Mouse (Mus musculus) frontal cortex, adult 2 months (tissue): ENCODE results near the gene Trpd52l3. TPM values are rescaled to one million over a fixed set of nuclear protein-coding genes. Genes with fewer than 3 reads are reported as not detected.
A peak's percentile ranks its signal among the peaks of the same experiment; 100 is the strongest.
"Not testable (repeated sequence)": the region's sequence is repeated elsewhere in the genome, so short reads cannot be mapped to it uniquely, and the experiment has no call there.

ENCODE experiments used
- DNase-seq, 2 experiments: peaks; one replicate each; pipeline ENCODE4 v3.0.0; 2022; ENCODE audit warnings: low spot score in 1 of 2; ENCODE audit errors: extremely low spot score in 1 of 2
- polyA plus RNA-seq: library from polyadenylated mRNA; depleted of rRNA; stranded (reverse); fragments of >200 nt; gene quantifications from 2 replicates; pipeline ENCODE4 v1.2.3, GENCODE M21; 2012; rRNA removed

The Trpd52l3 gene
- polyA plus RNA-seq = not detected in 2 replicates

GRCm38 (mm10) chr19:30003621-30004020 lies at the start of gene Trpd52l3:
TSS of gene Trpd52l3 (plus strand) at chr19:30003790.
- DNase-seq = no peak

GRCm38 (mm10) chr19:29953833-29954232 lies 49.8 kb upstream of the Trpd52l3 start:
- DNase-seq = no peak

GRCm38 (mm10) chr19:29955454-29955853 lies 48.1 kb upstream of the Trpd52l3 start:
- DNase-seq = no peak

- no peak for DNase-seq
These were observed 42.7 kb upstream of the Trpd52l3 start for GRCm38 (mm10) chr19:29960906-29961305.

- DNase-seq = no peak
These were observed 41.7 kb upstream of the Trpd52l3 start for GRCm38 (mm10) chr19:29961842-29962241.

GRCm38 (mm10) chr19:29963598-29964092 lies 39.9 kb upstream of the Trpd52l3 start:
- DNase-seq = no peak

GRCm38 (mm10) chr19:29967960-29968359 lies 35.6 kb upstream of the Trpd52l3 start:
- no peak for DNase-seq

GRCm38 (mm10) chr19:29973396-29973795 lies 30.2 kb upstream of the Trpd52l3 start:
- DNase-seq = no peak

GRCm38 (mm10) chr19:29978847-29979246 lies 24.7 kb upstream of the Trpd52l3 start:
- DNase-seq = peak in 1 of 2 experiments; percentile 78

- peak; percentile 8 to 25 for DNase-seq
These were observed 24.0 kb upstream of the Trpd52l3 start for GRCm38 (mm10) chr19:29979452-29980089.

GRCm38 (mm10) chr19:29984208-29985005 lies 19.2 kb upstream of the Trpd52l3 start:
- no peak for DNase-seq

GRCm38 (mm10) chr19:29986464-29987091 lies 17.0 kb upstream of the Trpd52l3 start:
- DNase-seq = peak in 1 of 2 experiments; percentile 25

GRCm38 (mm10) chr19:30000406-30001365 lies 2.9 kb upstream of the Trpd52l3 start:
- no peak for DNase-seq

- DNase-seq = no peak
These were observed 2.0 kb upstream of the Trpd52l3 start for GRCm38 (mm10) chr19:30001550-30001949.

GRCm38 (mm10) chr19:30006371-30006770 lies 2.8 kb downstream of the Trpd52l3 start:
- no peak for DNase-seq

GRCm38 (mm10) chr19:30010520-30011296 lies 7.1 kb downstream of the Trpd52l3 start:
- no peak for DNase-seq

- DNase-seq = no peak
These were observed 10.7 kb downstream of the Trpd52l3 start for GRCm38 (mm10) chr19:30014331-30014730.

GRCm38 (mm10) chr19:30016156-30016555 lies 12.6 kb downstream of the Trpd52l3 start:
- DNase-seq = no peak

GRCm38 (mm10) chr19:30023419-30023818 lies 19.8 kb downstream of the Trpd52l3 start:
- not testable (repeated sequence) for DNase-seq
